Mouse (Mus musculus) brain, embryonic 14.5 days (tissue): Measurements from ENCODE around the gene Pdcd10. TPM values are rescaled to one million over a fixed set of nuclear protein-coding genes. Genes with fewer than 3 reads are reported as not detected.

Experiments used
- DNase-seq: peaks from one replicate; pipeline ENCODE4 v3.0.0-alpha.2; 2011; ENCODE audit warnings: low read depth
- CTCF ChIP-seq: fragments of 200-500 bp; IDR thresholded peaks from 2 replicates; pipeline ENCODE4 v1.5.1; 2012; ENCODE audit warnings: inconsistent platforms, mild to moderate bottlenecking, moderate library complexity, borderline replicate concordance; ENCODE audit not compliant: insufficient read depth, insufficient read length; ENCODE audit errors: extremely low read depth
- POLR2A ChIP-seq: fragments of 200-500 bp; IDR thresholded peaks from 2 replicates; pipeline ENCODE4 v1.6.1; 2012; ENCODE audit warnings: mild to moderate bottlenecking, inconsistent platforms, borderline replicate concordance; ENCODE audit not compliant: poor library complexity, insufficient read depth, insufficient read length, severe bottlenecking; ENCODE audit errors: extremely low read depth
- polyA plus RNA-seq: library from polyadenylated mRNA; depleted of rRNA; stranded (reverse); fragments of >200 nt; gene quantifications from 2 replicates; pipeline ENCODE4 v1.2.3, GENCODE M21; 2012; rRNA removed

The Pdcd10 gene
- polyA plus RNA-seq, 1 experiment = 32.8 TPM

- no peak for DNase-seq
- TF ChIP-seq POLR2A (no peak), CTCF (no peak)
These were observed 22.4 kb downstream of the Pdcd10 start for GRCm38 (mm10) chr3:75534045-75534834.

GRCm38 (mm10) chr3:75531074-75531473 is 25.6 kb downstream of the Pdcd10 start:
- no peak for TF ChIP-seq CTCF
- TF ChIP-seq POLR2A = no peak
- DNase-seq = no peak

GRCm38 (mm10) chr3:75522527-75522926 is 34.1 kb downstream of the Pdcd10 start:
- DNase-seq = no peak
- no peak for TF ChIP-seq POLR2A
- no peak for TF ChIP-seq CTCF

- peak; percentile 40 for DNase-seq
- no peak for TF ChIP-seq POLR2A
- TF ChIP-seq CTCF = no peak
These were observed 35.3 kb downstream of the Pdcd10 start for GRCm38 (mm10) chr3:75521314-75521713.

GRCm38 (mm10) chr3:75517631-75518250 is 38.9 kb downstream of the Pdcd10 start:
- no peak for TF ChIP-seq POLR2A
- peak; percentile 54; the same call in 1 of the 2 replicates for TF ChIP-seq CTCF
- peak; percentile 39 for DNase-seq

GRCm38 (mm10) chr3:75498961-75499960 is 57.4 kb downstream of the Pdcd10 start:
- DNase-seq = no peak
- no peak for TF ChIP-seq POLR2A
- TF ChIP-seq CTCF = no peak

- no peak for TF ChIP-seq POLR2A
- no peak for TF ChIP-seq CTCF
- DNase-seq = no peak
These were observed 63.7 kb downstream of the Pdcd10 start for GRCm38 (mm10) chr3:75492913-75493312.

GRCm38 (mm10) chr3:75482056-75482455 is 74.6 kb downstream of the Pdcd10 start, which contains the start of gene Wdr49:
Gene Wdr49, minus strand, starts transcription at chr3:75482156.
- DNase-seq = peak; percentile 5
- TF ChIP-seq POLR2A = no peak
- no peak for TF ChIP-seq CTCF

- TF ChIP-seq POLR2A (no peak), CTCF (no peak)
- DNase-seq = peak; percentile 14
These were observed 81.5 kb downstream of the Pdcd10 start for GRCm38 (mm10) chr3:75475106-75475505.

GRCm38 (mm10) chr3:75474657-75475056 is 82.0 kb downstream of the Pdcd10 start:
- TF ChIP-seq POLR2A = no peak
- TF ChIP-seq CTCF = no peak
- DNase-seq = no peak

- DNase-seq = no peak
These were observed 88.5 kb downstream of the Pdcd10 start for GRCm38 (mm10) chr3:75468154-75468553.

More at GRCm38 (mm10) chr3:75468154-75468553, 88.5 kb downstream of the Pdcd10 start:
- TF ChIP-seq CTCF (no peak), POLR2A (no peak)

Other genes with a start within 250 kb of the Pdcd10 start
- gene Wdr49, start 74.7 kb downstream of the Pdcd10 start, polyA plus RNA-seq = 0.09 and 0.19 TPM in 2 replicates
- gene Serpini1, start 691 bp upstream of the Pdcd10 start, polyA plus RNA-seq = 43.9 and 56.3 TPM in 2 replicates
- not detected in 2 replicates for gene Gm29133, start 191.3 kb upstream of the Pdcd10 start, polyA plus RNA-seq